Mouse (Mus musculus) kidney, adult 9 months (tissue): ENCODE results near the gene Lrmp.
A peak's percentile ranks its signal among the peaks of the same experiment; 100 is the strongest.

Source experiments
- DNase-seq: peaks from one replicate; pipeline ENCODE4 v3.0.0; 2022

The Lrmp gene

DNA sequence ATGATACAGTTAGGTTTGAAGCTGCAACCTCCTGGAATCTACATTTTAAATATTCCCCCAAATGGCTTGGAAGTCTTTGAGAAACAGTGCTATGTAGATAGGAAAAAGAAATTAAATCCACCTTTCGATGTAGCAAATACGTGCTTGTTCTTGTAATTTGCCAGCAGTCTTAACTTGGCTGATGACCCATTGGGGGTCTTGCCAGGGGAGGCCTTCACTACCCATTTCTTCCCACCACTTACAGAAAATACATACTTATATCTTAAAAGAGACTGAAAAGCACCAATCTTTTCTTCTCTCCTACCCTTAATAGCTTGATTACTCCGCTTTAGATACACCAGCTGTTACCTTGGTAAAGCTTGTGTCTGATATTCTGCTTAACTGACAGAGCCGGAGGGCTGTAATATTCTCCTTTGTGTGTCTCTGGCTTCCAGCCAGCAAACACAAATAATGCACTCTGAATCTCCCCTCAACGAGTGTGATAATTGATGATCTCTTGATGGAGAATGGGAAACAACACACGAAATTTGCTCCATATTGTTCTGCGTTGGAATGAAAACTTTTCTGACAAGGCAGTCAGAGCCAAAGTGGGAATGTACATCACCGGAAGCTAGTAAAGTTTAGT is 94.7 kb downstream of the Lrmp start:
- peak; percentile 46 for DNase-seq

DNA sequence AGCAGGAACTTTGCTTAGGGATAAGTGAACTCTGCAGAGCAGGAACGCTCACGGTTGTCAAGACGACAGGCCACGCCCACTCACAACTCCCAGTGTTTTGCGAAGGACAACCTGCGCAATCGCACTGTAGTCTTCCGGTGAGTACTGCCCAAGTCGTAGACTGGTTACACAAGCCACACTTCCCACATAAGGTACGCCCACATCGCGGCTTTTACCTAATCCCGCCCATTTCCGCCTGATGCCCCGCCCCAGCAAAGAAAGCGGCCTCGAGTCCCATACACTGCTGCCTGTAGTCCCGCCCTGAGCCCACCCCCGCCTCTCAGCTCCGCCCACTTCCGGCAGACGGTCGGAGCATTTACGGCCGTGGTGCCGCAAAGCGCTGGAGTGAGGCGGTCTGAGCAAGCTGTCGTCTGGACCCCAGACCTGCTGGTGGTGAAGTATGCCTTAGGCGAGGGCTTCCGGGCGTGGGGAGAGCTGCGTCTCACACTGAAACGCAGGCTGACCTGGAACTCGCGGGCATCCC is 95.4 kb downstream of the Lrmp start, which contains the start of the genes Casc1 and Etfrf1:
Gene Casc1, minus strand, starts transcription at position 190 of the 523 bp plus-strand sequence.
Gene Etfrf1, plus strand, starts transcription at position 319 of the 523 bp plus-strand sequence.
- DNase-seq: peak; percentile 100

DNA sequence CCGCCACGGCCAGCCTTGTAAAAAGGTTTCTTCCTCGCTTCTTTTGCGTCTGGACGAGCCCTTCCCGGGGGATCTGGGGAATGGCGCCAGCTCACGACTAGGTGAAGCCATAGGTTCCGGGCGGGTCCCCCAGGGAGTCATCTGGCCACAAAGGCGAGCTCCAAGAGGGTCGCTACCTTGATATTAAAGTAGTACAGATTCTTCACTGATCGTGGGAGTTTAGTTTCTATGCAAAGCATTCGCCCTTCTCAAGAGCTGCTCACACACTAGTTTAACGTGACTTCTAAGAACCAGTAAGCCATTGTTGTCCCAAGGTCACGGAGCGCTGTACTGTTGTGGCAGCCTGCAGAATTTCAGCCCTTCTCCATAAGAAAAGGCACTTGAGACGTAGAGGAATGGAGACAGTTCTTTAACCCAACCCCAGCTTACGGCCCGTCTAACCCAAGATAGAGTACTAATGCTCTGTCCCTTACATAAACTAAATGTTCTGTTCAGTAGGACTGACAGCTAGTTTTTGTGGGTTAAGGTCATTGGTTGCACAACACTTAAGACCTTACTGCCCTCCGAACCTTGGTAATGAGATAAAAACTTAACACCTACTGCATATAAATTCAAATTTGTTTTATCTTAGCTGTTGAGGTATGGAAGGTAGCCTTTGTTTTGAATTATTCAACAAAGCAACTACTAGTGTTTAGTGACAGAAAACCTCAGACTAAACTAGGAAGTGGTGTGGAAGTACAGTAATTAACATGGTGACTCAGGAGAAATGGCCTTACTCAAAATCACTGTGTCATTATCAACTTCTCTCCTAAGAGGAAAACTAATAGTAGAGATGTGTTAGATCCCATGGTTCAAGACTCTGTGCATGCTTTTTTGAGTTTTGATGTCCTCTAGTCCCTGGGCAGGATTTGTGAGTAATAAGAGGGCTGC is 96.2 kb downstream of the Lrmp start:
- DNase-seq: peak; percentile 52

DNA sequence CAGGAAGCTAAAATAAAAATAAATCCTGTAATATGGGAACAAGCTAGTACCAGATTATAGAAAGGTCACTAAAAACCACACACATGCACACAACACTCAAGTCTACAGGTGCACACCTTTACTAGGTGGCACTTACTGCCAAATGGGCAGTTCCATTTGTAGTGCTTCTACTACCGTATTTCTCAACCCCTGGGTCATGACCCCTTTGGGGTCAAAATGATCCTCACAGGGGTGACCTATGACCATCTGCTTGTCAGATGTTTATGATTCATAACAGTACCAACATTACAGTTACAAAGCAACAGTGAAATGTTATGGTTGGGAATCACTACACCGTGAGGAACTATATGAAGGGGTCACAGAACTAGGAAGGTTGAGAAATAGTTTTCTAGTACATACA is 98.5 kb downstream of the Lrmp start:
- peak; percentile 7 for DNase-seq

DNA sequence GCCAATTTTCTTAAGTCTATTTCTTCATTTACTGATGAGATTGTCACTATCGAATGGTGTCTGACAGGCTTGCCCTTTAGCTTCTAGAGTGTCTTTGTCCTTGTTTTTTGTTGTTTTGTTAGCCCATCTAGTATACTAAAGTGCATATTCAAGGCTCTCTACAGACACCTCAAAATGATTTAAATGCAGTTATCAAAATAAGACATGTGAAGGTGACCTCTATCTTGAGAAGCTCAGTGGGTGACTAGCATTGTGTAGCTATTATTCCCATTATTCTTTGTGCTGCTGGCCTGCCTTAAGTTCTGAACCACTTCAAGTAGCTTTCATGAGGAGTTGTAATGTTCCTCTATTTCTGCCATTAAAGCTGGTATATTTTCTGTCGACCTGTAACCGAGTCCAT is 100.4 kb downstream of the Lrmp start:
- no peak for DNase-seq

DNA sequence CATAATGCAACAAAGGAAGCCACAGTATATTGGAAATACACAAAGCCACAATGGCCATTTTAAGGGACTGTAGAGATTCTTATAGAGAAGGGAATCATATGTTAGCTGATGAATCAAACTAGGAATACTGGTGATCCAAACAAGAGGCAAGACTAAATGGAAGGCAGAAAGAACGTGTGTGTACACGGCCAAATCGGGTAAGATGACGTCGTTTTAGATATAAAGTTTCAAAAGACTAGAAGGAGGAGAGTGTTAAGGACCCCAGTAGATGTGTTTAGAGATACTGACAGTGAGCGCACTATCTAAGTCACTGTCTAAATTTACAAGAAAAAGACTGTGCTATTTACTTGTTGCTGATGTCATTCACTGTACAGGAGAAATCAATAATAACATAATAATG is 108.8 kb downstream of the Lrmp start:
- DNase-seq: no peak
